ENCODE assay signal across 9 mouse cellular contexts in genomic region chr14:25660661-25661060, GRCm38 (mm10). TPM values are rescaled to one million over a fixed set of nuclear protein-coding genes. Genes with fewer than 3 reads are reported as not detected.
DNase-seq lines count a peak whose midpoint lies in the region; ATAC-seq and TF ChIP-seq lines count a peak whose summit lies in the region.
"Had no signal": no experiment of that assay in that cellular context is flagged by ENCODE, and none has a peak within 500 bp of the region (broad histone marks: within the 10 kb centered on the region; RNA-seq: fewer than 3 reads in every experiment).

No protein-coding gene starts in this region.

- no peak for TF ChIP-seq POLR2A in ES-Bruce4 (IDR thresholded peaks at IDR 0.05; ENCODE audit: insufficient read depth, low read length)
- no peak for TF ChIP-seq POLR2A in brain, embryonic 14.5 days (IDR thresholded peaks at IDR 0.05; ENCODE audit: borderline replicate concordance, extremely low read depth, insufficient read depth, insufficient read length, poor library complexity, severe bottlenecking)

- TF ChIP-seq EP300 in ES-Bruce4 (IDR thresholded peaks at IDR 0.05; ENCODE audit: insufficient read depth, low read depth, low read length), result no peak

- no peak for TF ChIP-seq CTCF in ES-Bruce4 (IDR thresholded peaks at IDR 0.05; ENCODE audit: low read depth, low read length)
- TF ChIP-seq CTCF in brain, embryonic 14.5 days (IDR thresholded peaks at IDR 0.05; ENCODE audit: borderline replicate concordance, extremely low read depth, insufficient read depth, insufficient read length), result peak; percentile 31; the same call in 1 of the 2 replicates

- 53% methylated on average over 11 of the region's 11 CpGs for WGBS in hindbrain, embryonic 13.5 days
- 58% methylated on average over 11 of the region's 11 CpGs for WGBS in hindbrain, embryonic 11.5 days
- WGBS in hindbrain, embryonic 16.5 days, result 40% methylated on average over 11 of the region's 11 CpGs

- no peak for DNase-seq in hindbrain, embryonic 11.5 days (ENCODE audit: low spot score)
- peak; percentile 41 for DNase-seq in brain, embryonic 14.5 days (ENCODE audit: low read depth)
- DNase-seq in spleen, adult 18-20 months, result no peak
- no peak for DNase-seq in urinary bladder, postnatal 36 days (ENCODE audit: low spot score in 2 of 2)
- no peak for DNase-seq in adrenal gland, adult 8-10 months
- DNase-seq: right cerebral cortex, postnatal 25 days had no signal

- no peak for ATAC-seq in hindbrain, embryonic 13.5 days (ENCODE audit: low FRiP score)
- ATAC-seq in hindbrain, embryonic 11.5 days (ENCODE audit: low FRiP score), result no peak
- peak; percentile 56 for ATAC-seq in hindbrain, embryonic 16.5 days

- H3K36me3 ChIP-seq in hindbrain, embryonic 13.5 days, result peaks cover 98% of the 10 kb centered on the region
- peaks cover 37% of the 10 kb centered on the region for H3K36me3 ChIP-seq in hindbrain, embryonic 11.5 days (ENCODE audit: control insufficient read depth, insufficient read depth, low read length)
- no peaks in the 10 kb centered on the region for H3K36me3 ChIP-seq in ES-Bruce4 (ENCODE audit: control insufficient read depth, insufficient read depth, low read length, poor library complexity, severe bottlenecking)
- peaks cover 77% of the 10 kb centered on the region for H3K36me3 ChIP-seq in hindbrain, embryonic 16.5 days (ENCODE audit: control insufficient read depth, insufficient read depth, low read length)

- H3K27me3 ChIP-seq in hindbrain, embryonic 13.5 days, result no peaks in the 10 kb centered on the region
- H3K27me3 ChIP-seq in hindbrain, embryonic 11.5 days (ENCODE audit: control insufficient read depth, insufficient read depth, low read length), result no peaks in the 10 kb centered on the region
- H3K27me3 ChIP-seq in ES-Bruce4 (ENCODE audit: control insufficient read depth, insufficient read depth, low read length, poor library complexity, severe bottlenecking), result no peaks in the 10 kb centered on the region
- H3K27me3 ChIP-seq in hindbrain, embryonic 16.5 days (replicated peaks; ENCODE audit: control insufficient read depth, insufficient read depth, low read length), result no peaks in the 10 kb centered on the region

- peaks cover 28% of the 10 kb centered on the region for H3K4me1 ChIP-seq in hindbrain, embryonic 13.5 days (replicated peaks)
- H3K4me1 ChIP-seq in hindbrain, embryonic 11.5 days (replicated peaks; ENCODE audit: control insufficient read depth, insufficient read depth, low read length), result 0 out of 2 replicates have a peak, but pooled peaks cover 3% of the 10 kb centered on the region
- H3K4me1 ChIP-seq in ES-Bruce4 (ENCODE audit: control insufficient read depth, insufficient read depth, low read length), result no peaks in the 10 kb centered on the region
- H3K4me1 ChIP-seq in hindbrain, embryonic 16.5 days (ENCODE audit: control insufficient read depth, insufficient read depth, low read depth, low read length), result peaks cover 8% of the 10 kb centered on the region; the same call in 1 of the 2 replicates

- no peak overlapping the region for H3K4me3 ChIP-seq in hindbrain, embryonic 13.5 days
- H3K4me3 ChIP-seq in hindbrain, embryonic 11.5 days (ENCODE audit: low read depth, low read length), result no peak overlapping the region
- peak overlapping the region; percentile 52 for H3K4me3 ChIP-seq in ES-Bruce4 (ENCODE audit: low read depth, low read length)
- H3K4me3 ChIP-seq in hindbrain, embryonic 16.5 days (ENCODE audit: low read length), result no peak overlapping the region

- no peak overlapping the region for H3K4me2 ChIP-seq in hindbrain, embryonic 13.5 days
- H3K4me2 ChIP-seq in hindbrain, embryonic 11.5 days (replicated peaks; ENCODE audit: low read depth, low read length), result no peak overlapping the region
- no peak overlapping the region for H3K4me2 ChIP-seq in hindbrain, embryonic 16.5 days (ENCODE audit: low read length)

- peak overlapping the region; percentile 55; the same call in 1 of the 2 replicates for H3K27ac ChIP-seq in hindbrain, embryonic 13.5 days
- H3K27ac ChIP-seq in hindbrain, embryonic 11.5 days (ENCODE audit: low read depth, low read length), result no peak overlapping the region
- H3K27ac ChIP-seq in ES-Bruce4 (ENCODE audit: insufficient read depth, low read length), result peak overlapping the region; percentile 0; the same call in 1 of the 2 replicates
- H3K27ac ChIP-seq in hindbrain, embryonic 16.5 days (ENCODE audit: low read depth, low read length), result no peak overlapping the region; the same call in 1 of the 2 replicates

- H3K9me3 ChIP-seq in hindbrain, embryonic 13.5 days, result no peaks in the 10 kb centered on the region
- no peaks in the 10 kb centered on the region for H3K9me3 ChIP-seq in hindbrain, embryonic 11.5 days (ENCODE audit: control insufficient read depth, low read length)
- H3K9me3 ChIP-seq in ES-Bruce4 (replicated peaks; ENCODE audit: control insufficient read depth, insufficient read depth, low read length, poor library complexity, severe bottlenecking), result no peaks in the 10 kb centered on the region
- no peaks in the 10 kb centered on the region for H3K9me3 ChIP-seq in hindbrain, embryonic 16.5 days (ENCODE audit: control insufficient read depth, low read length)

- no peak overlapping the region for H3K9ac ChIP-seq in hindbrain, embryonic 13.5 days
- no peak overlapping the region for H3K9ac ChIP-seq in hindbrain, embryonic 11.5 days (ENCODE audit: low read depth, low read length)
- H3K9ac ChIP-seq in ES-Bruce4 (ENCODE audit: low read depth, poor library complexity, severe bottlenecking), result peak overlapping the region; percentile 27
- H3K9ac ChIP-seq in hindbrain, embryonic 16.5 days (ENCODE audit: low read depth, low read length), result no peak overlapping the region

RNA-seq across cellular contexts. Expression of gene Ppif, which starts 33.3 kb away (rescaled TPM):
- polyA plus RNA-seq in hindbrain, embryonic 13.5 days (2015; fragmentation: Nextera tagmentation; extraction: Ambion mirVana), result 28.0 and 32.0 TPM in 2 replicates
- polyA plus RNA-seq in hindbrain, embryonic 11.5 days (2014; fragmentation: Nextera tagmentation; extraction: Ambion mirVana), result 32.3 and 33.3 TPM in 2 replicates
- 41.1 and 42.2 TPM in 2 replicates for polyA plus RNA-seq in ES-Bruce4 (2011; ENCODE audit: insufficient read depth, insufficient read length, low read depth, missing spikeins)
- 59.5 and 71.6 TPM in 2 replicates for polyA plus RNA-seq in brain, embryonic 14.5 days (2012; rRNA removed)
- 34.6 and 45.4 TPM in 2 replicates for polyA plus RNA-seq in hindbrain, embryonic 16.5 days (2015; fragmentation: Nextera tagmentation; extraction: Ambion mirVana)
- 10 to 100 TPM; 17.3 to 23.5 (median 19.4) TPM for total RNA-seq in adrenal gland, adult 8-10 months (2022)

Comparison
In these comparisons a context has a peak if more than half of its experiments do, and no peak if none do; other contexts are left out.
1. H3K27ac ChIP-seq: peak in hindbrain, embryonic 13.5 days (single experiment) and ES-Bruce4 (single experiment); none in hindbrain, embryonic 11.5 days (single experiment) and hindbrain, embryonic 16.5 days (single experiment).